ENCODE assay signal across 11 mouse cellular contexts in genomic region chr19:10425484-10426270, GRCm38 (mm10). TPM values are rescaled to one million over a fixed set of nuclear protein-coding genes. Genes with fewer than 3 reads are reported as not detected.
DNase-seq lines count a peak whose midpoint lies in the region; ATAC-seq and TF ChIP-seq lines count a peak whose summit lies in the region.
"Had no signal": no experiment of that assay in that cellular context is flagged by ENCODE, and none has a peak within 500 bp of the region (broad histone marks: within the 10 kb centered on the region; RNA-seq: fewer than 3 reads in every experiment).

No protein-coding gene starts in this region.

- no peaks in the 10 kb centered on the region for H3K9me3 ChIP-seq in forebrain, embryonic 10.5 days
- no peaks in the 10 kb centered on the region for H3K9me3 ChIP-seq in forebrain, embryonic 12.5 days
- H3K9me3 ChIP-seq in kidney, postnatal 0 days (replicated peaks; ENCODE audit: low read length) = no peaks in the 10 kb centered on the region
- H3K9me3 ChIP-seq in midbrain, embryonic 13.5 days = no peaks in the 10 kb centered on the region

- TF ChIP-seq CTCF in kidney, postnatal 0 days (IDR thresholded peaks at IDR 0.05; ENCODE audit: low read depth) = no peak
- no peak for TF ChIP-seq CTCF in kidney, adult 2 months (conservative IDR thresholded peaks at IDR 0.05; ENCODE audit: insufficient read depth, insufficient read length, low read depth, low read length)

- H3K4me2 ChIP-seq in forebrain, embryonic 12.5 days = no peak overlapping the region
- H3K4me2 ChIP-seq in kidney, postnatal 0 days (ENCODE audit: low read length) = peak overlapping the region; percentile 34; the same call in 1 of the 2 replicates
- no peak overlapping the region for H3K4me2 ChIP-seq in midbrain, embryonic 13.5 days (replicated peaks)

- 52% methylated on average over 13 of the region's 13 CpGs for WGBS in forebrain, embryonic 10.5 days
- 51% methylated on average over 13 of the region's 13 CpGs for WGBS in forebrain, embryonic 12.5 days
- 21% methylated on average over 13 of the region's 13 CpGs for WGBS in kidney, postnatal 0 days
- 45% methylated on average over 13 of the region's 13 CpGs for WGBS in kidney, adult 2 months
- 30% methylated on average over 13 of the region's 13 CpGs for whole genome bisulfite sequencing in midbrain, embryonic 13.5 days

- H3K27me3 ChIP-seq in forebrain, embryonic 10.5 days (ENCODE audit: poor library complexity, severe bottlenecking) = peaks cover 79% of the 10 kb centered on the region
- peaks cover 42% of the 10 kb centered on the region for H3K27me3 ChIP-seq in forebrain, embryonic 12.5 days
- H3K27me3 ChIP-seq in kidney, postnatal 0 days (ENCODE audit: insufficient read depth, low read length) = no peaks in the 10 kb centered on the region
- no peaks in the 10 kb centered on the region; the same call in 1 of the 2 replicates for H3K27me3 ChIP-seq in kidney, adult 2 months (replicated peaks; ENCODE audit: control insufficient read depth, insufficient read depth, low read length)
- H3K27me3 ChIP-seq in midbrain, embryonic 13.5 days = peaks cover 19% of the 10 kb centered on the region; the same call in 1 of the 2 replicates

- no peaks in the 10 kb centered on the region for H3K36me3 ChIP-seq in forebrain, embryonic 10.5 days (replicated peaks)
- H3K36me3 ChIP-seq in forebrain, embryonic 12.5 days (replicated peaks) = no peaks in the 10 kb centered on the region
- H3K36me3 ChIP-seq in kidney, postnatal 0 days (ENCODE audit: insufficient read depth, low read length) = no peaks in the 10 kb centered on the region
- no peaks in the 10 kb centered on the region for H3K36me3 ChIP-seq in kidney, adult 2 months (ENCODE audit: control insufficient read depth, insufficient read depth, low read length)
- H3K36me3 ChIP-seq in midbrain, embryonic 13.5 days = no peaks in the 10 kb centered on the region

- H3K9ac ChIP-seq in forebrain, embryonic 12.5 days = no peak overlapping the region
- H3K9ac ChIP-seq in kidney, postnatal 0 days (ENCODE audit: low read depth, low read length) = 0 out of 2 replicates have a peak overlapping the region, but pooled peaks have one; percentile 8
- 0 out of 2 replicates have a peak overlapping the region, but pooled peaks have one; percentile 14 for H3K9ac ChIP-seq in midbrain, embryonic 13.5 days (replicated peaks)

- ATAC-seq in forebrain, embryonic 12.5 days (ENCODE audit: low FRiP score) = no peak
- ATAC-seq in kidney, postnatal 0 days (replicated peaks; ENCODE audit: low FRiP score, low read depth) = peak; percentile 40
- ATAC-seq in midbrain, embryonic 13.5 days = no peak
- no peak for ATAC-seq in inflammation-experienced regulatory T-cells, adult 6 months

- TF ChIP-seq POLR2A in kidney, adult 2 months (IDR thresholded peaks at IDR 0.05; ENCODE audit: low read depth, low read length) = no peak

- peak overlapping the region; percentile 2; the same call in 1 of the 2 replicates for H3K27ac ChIP-seq in forebrain, embryonic 10.5 days
- no peak overlapping the region for H3K27ac ChIP-seq in forebrain, embryonic 12.5 days
- H3K27ac ChIP-seq in kidney, postnatal 0 days = peak overlapping the region; percentile 39; the same call in 1 of the 2 replicates
- no peak overlapping the region for H3K27ac ChIP-seq in kidney, adult 2 months (ENCODE audit: insufficient read depth, low read depth, low read length)
- no peak overlapping the region for H3K27ac ChIP-seq in midbrain, embryonic 13.5 days

- peaks cover 62% of the 10 kb centered on the region for H3K4me1 ChIP-seq in forebrain, embryonic 10.5 days
- H3K4me1 ChIP-seq in forebrain, embryonic 12.5 days = peaks cover 44% of the 10 kb centered on the region
- peaks cover 52% of the 10 kb centered on the region for H3K4me1 ChIP-seq in kidney, postnatal 0 days (replicated peaks; ENCODE audit: insufficient read depth, low read length)
- H3K4me1 ChIP-seq in kidney, adult 2 months (ENCODE audit: control insufficient read depth, insufficient read depth, low read length) = no peaks in the 10 kb centered on the region
- peaks cover 50% of the 10 kb centered on the region for H3K4me1 ChIP-seq in midbrain, embryonic 13.5 days (replicated peaks)

- no peak for DNase-seq in forebrain, embryonic 10.5 days (ENCODE audit: extremely low spot score, low spot score)
- peak; percentile 79 for DNase-seq in kidney, postnatal 0 days (ENCODE audit: low spot score)
- no peak for DNase-seq in kidney, adult 2 months
- peak; percentile 40 for DNase-seq in embryo, embryonic 11 days
- DNase-seq in layer of hippocampus, adult 9-10 months (ENCODE audit: low spot score) = no peak
- DNase-seq: heart, postnatal 36 days; lung, adult 18-20 months; thymus, adult 2 months had no signal

- H3K4me3 ChIP-seq in forebrain, embryonic 10.5 days = no peak overlapping the region
- H3K4me3 ChIP-seq in forebrain, embryonic 12.5 days (replicated peaks) = no peak overlapping the region
- no peak overlapping the region for H3K4me3 ChIP-seq in kidney, postnatal 0 days (replicated peaks; ENCODE audit: low read depth, low read length)
- H3K4me3 ChIP-seq in kidney, adult 2 months (ENCODE audit: insufficient read depth, low read depth, low read length) = no peak overlapping the region
- H3K4me3 ChIP-seq in midbrain, embryonic 13.5 days (replicated peaks) = no peak overlapping the region

RNA-seq across cellular contexts. Expression of gene Lrrc10b, which starts 31.6 kb away (rescaled TPM):
- polyA plus RNA-seq in forebrain, embryonic 10.5 days (2016; fragmentation: Nextera tagmentation; extraction: Ambion mirVana) = 0.44 and 0.45 TPM in 2 replicates
- 0.83 and 1.1 TPM in 2 replicates for polyA plus RNA-seq in forebrain, embryonic 12.5 days (2016; fragmentation: Nextera tagmentation; extraction: Ambion mirVana)
- 0.80 and 0.84 TPM in 2 replicates for polyA plus RNA-seq in kidney, postnatal 0 days (2015; fragmentation: Nextera tagmentation; extraction: Ambion mirVana)
- polyA plus RNA-seq in kidney, adult 2 months (2012; rRNA removed) = 0.39 and 0.94 TPM in 2 replicates
- polyA plus RNA-seq in midbrain, embryonic 13.5 days (2015; fragmentation: Nextera tagmentation; extraction: Ambion mirVana) = 0.71 and 0.76 TPM in 2 replicates
- polyA plus RNA-seq in inflammation-experienced regulatory T-cells, adult 6 months (2017; shearing (Covaris generic)) = not detected

RNA-seq across cellular contexts. Expression of gene Syt7, which starts 36.8 kb away (rescaled TPM):
- polyA plus RNA-seq in forebrain, embryonic 10.5 days (2016; fragmentation: Nextera tagmentation; extraction: Ambion mirVana) = 0.77 and 2.6 TPM in 2 replicates
- 2.7 and 5.5 TPM in 2 replicates for polyA plus RNA-seq in forebrain, embryonic 12.5 days (2016; fragmentation: Nextera tagmentation; extraction: Ambion mirVana)
- 1.2 and 1.7 TPM in 2 replicates for polyA plus RNA-seq in kidney, postnatal 0 days (2015; fragmentation: Nextera tagmentation; extraction: Ambion mirVana)
- polyA plus RNA-seq in kidney, adult 2 months (2012; rRNA removed) = 4.0 and 4.6 TPM in 2 replicates
- 8.2 and 8.8 TPM in 2 replicates for polyA plus RNA-seq in midbrain, embryonic 13.5 days (2015; fragmentation: Nextera tagmentation; extraction: Ambion mirVana)
- under 1 TPM in 1 of 3 experiments, not detected in 2; 0.05 TPM for polyA plus RNA-seq in inflammation-experienced regulatory T-cells, adult 6 months (2017; shearing (Covaris generic))

RNA-seq across cellular contexts. Expression of gene Ppp1r32, which starts 57.1 kb away (rescaled TPM):
- 0.16 and 0.24 TPM in 2 replicates for polyA plus RNA-seq in forebrain, embryonic 10.5 days (2016; fragmentation: Nextera tagmentation; extraction: Ambion mirVana)
- polyA plus RNA-seq in forebrain, embryonic 12.5 days (2016; fragmentation: Nextera tagmentation; extraction: Ambion mirVana) = 0.58 and 0.97 TPM in 2 replicates
- polyA plus RNA-seq in kidney, postnatal 0 days (2015; fragmentation: Nextera tagmentation; extraction: Ambion mirVana) = not detected in 2 replicates
- polyA plus RNA-seq in kidney, adult 2 months (2012; rRNA removed) = 0.37 and 0.66 TPM in 2 replicates
- 1.0 and 1.6 TPM in 2 replicates for polyA plus RNA-seq in midbrain, embryonic 13.5 days (2015; fragmentation: Nextera tagmentation; extraction: Ambion mirVana)
- polyA plus RNA-seq in inflammation-experienced regulatory T-cells, adult 6 months (2017; shearing (Covaris generic)) = under 1 TPM in 2 of 3 experiments, not detected in 1; 0.30 to 0.73 TPM

Comparison
In these comparisons a context has a peak if more than half of its experiments do, and no peak if none do; other contexts are left out.
1. DNase-seq: peak in kidney, postnatal 0 days (single experiment) and embryo, embryonic 11 days (single experiment); none in forebrain, embryonic 10.5 days (single experiment), kidney, adult 2 months (single experiment) and layer of hippocampus, adult 9-10 months (single experiment).
2. H3K27ac ChIP-seq: peak in forebrain, embryonic 10.5 days (single experiment) and kidney, postnatal 0 days (single experiment); none in forebrain, embryonic 12.5 days (single experiment), kidney, adult 2 months (single experiment) and midbrain, embryonic 13.5 days (single experiment).